Mouse (Mus musculus): ENCODE data around the gene Tmprss9. TPM values are rescaled to one million over a fixed set of nuclear protein-coding genes. Genes with fewer than 3 reads are reported as not detected.
A peak's percentile ranks its signal among the peaks of the same experiment; 100 is the strongest.

Gene Tmprss9
- total and polyA plus RNA-seq, 3 experiments, result 0.15 to 0.25 TPM; not detected in 1

- Histone ChIP-seq H3K4me3 (ENCODE audit: control insufficient read depth in 1 of 2, insufficient read depth in 1 of 2, low read depth in 2 of 2, low read length in 2 of 2) (no peak overlapping the region), H3K36me3 (ENCODE audit: control insufficient read depth in 1 of 2, insufficient read depth in 2 of 2, low read length in 2 of 2) (peaks cover 0 to 2% of the 10 kb centered on the region in 2 experiments; a peak in 2 of 4 replicates), H3K79me2 (ENCODE audit: control insufficient read depth, insufficient read depth, low read length, poor library complexity) (peaks cover 6% of the 10 kb centered on the region), H3K27me3 (ENCODE audit: control insufficient read depth in 1 of 2, insufficient read depth in 2 of 2, low read length in 2 of 2) (no peaks in the 10 kb centered on the region), H3K4me1 (ENCODE audit: control insufficient read depth in 1 of 2, insufficient read depth in 2 of 2, low read length in 2 of 2) (peaks cover 0 to 6% of the 10 kb centered on the region in 2 experiments; a peak in 1 of 4 replicates), H3K9me3 (replicated peaks; ENCODE audit: insufficient read depth, low read length) (no peaks in the 10 kb centered on the region), H3K9ac (ENCODE audit: control insufficient read depth, low read depth, low read length, poor library complexity, severe bottlenecking) (no peak overlapping the region), H3K27ac (ENCODE audit: control insufficient read depth, low read depth, low read length) (no peak overlapping the region)
- no peak for DNase-seq (ENCODE audit: low read depth, low spot score)
- TF ChIP-seq POLR2AphosphoS2 (IDR thresholded peaks at IDR 0.05; ENCODE audit: low read length) (no peak), ZNF384 (IDR thresholded peaks at IDR 0.05; ENCODE audit: low read depth, low read length) (peak; percentile 71)
Observed at GRCm38 (mm10) chr10:80913364-80914011, 41.8 kb downstream of the Tmprss9 start.

DNA sequence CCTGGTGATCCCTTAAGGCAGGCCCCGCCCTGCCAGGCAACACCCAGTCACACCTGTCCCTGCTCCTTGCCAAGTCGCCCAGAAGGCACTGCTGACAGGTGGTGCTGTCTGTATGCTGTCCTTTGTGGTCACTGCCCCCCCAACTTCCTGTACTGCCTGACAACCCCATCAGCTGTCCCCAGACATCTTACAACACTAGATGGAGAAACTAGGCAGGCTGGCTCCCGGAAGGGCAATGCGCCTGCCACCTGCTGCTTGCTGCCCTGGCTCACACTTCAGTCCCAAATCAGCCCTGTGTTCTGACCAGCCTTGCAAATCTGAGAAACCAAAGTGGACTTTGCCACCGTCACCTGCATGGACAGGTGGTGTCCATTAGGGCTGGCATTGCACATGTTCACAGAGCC, 42.6 kb downstream of the Tmprss9 start:
- Histone ChIP-seq H3K9ac (ENCODE audit: control insufficient read depth, low read depth, low read length, poor library complexity, severe bottlenecking) (no peak overlapping the region), H3K4me3 (ENCODE audit: control insufficient read depth in 1 of 2, insufficient read depth in 1 of 2, low read depth in 2 of 2, low read length in 2 of 2) (no peak overlapping the region), H3K4me1 (ENCODE audit: control insufficient read depth in 1 of 2, insufficient read depth in 2 of 2, low read length in 2 of 2) (peaks cover 0 to 8% of the 10 kb centered on the region in 2 experiments; a peak in 1 of 4 replicates), H3K79me2 (ENCODE audit: control insufficient read depth, insufficient read depth, low read length, poor library complexity) (peaks cover 6% of the 10 kb centered on the region), H3K9me3 (replicated peaks; ENCODE audit: insufficient read depth, low read length) (no peaks in the 10 kb centered on the region), H3K27ac (ENCODE audit: control insufficient read depth, low read depth, low read length) (no peak overlapping the region), H3K36me3 (ENCODE audit: control insufficient read depth in 1 of 2, insufficient read depth in 2 of 2, low read length in 2 of 2) (peaks cover 0 to 2% of the 10 kb centered on the region in 2 experiments; a peak in 2 of 4 replicates), H3K27me3 (ENCODE audit: control insufficient read depth in 1 of 2, insufficient read depth in 2 of 2, low read length in 2 of 2) (no peaks in the 10 kb centered on the region)
- DNase-seq (ENCODE audit: low read depth, low spot score), result no peak
- TF ChIP-seq E2F4 (IDR thresholded peaks at IDR 0.05; ENCODE audit: borderline replicate concordance, low read depth, low read length) (no peak), ZC3H11A (IDR thresholded peaks at IDR 0.05; ENCODE audit: low read depth, low read length) (no peak), EP300 (IDR thresholded peaks at IDR 0.05; ENCODE audit: low read depth in 1 of 2, low read length in 2 of 2) (no peak), TAL1 (IDR thresholded peaks at IDR 0.05; ENCODE audit: low read length) (no peak), MAFK (IDR thresholded peaks at IDR 0.05; ENCODE audit: borderline replicate concordance, low read depth, low read length) (no peak), GATA1 (IDR thresholded peaks at IDR 0.05; ENCODE audit: low read depth, low read length) (no peak), POLR2AphosphoS2 (IDR thresholded peaks at IDR 0.05; ENCODE audit: low read length) (no peak), MYC (IDR thresholded peaks at IDR 0.05; ENCODE audit: low read depth, low read length) (no peak), ZMIZ1 (IDR thresholded peaks at IDR 0.05; ENCODE audit: low read depth, low read length) (no peak), RCOR1 (IDR thresholded peaks at IDR 0.05; ENCODE audit: low read depth, low read length) (no peak), JUND (IDR thresholded peaks at IDR 0.05; ENCODE audit: low read depth, low read length) (no peak), BHLHE40 (IDR thresholded peaks at IDR 0.05; ENCODE audit: borderline replicate concordance, low read depth, low read length) (no peak), ZNF384 (IDR thresholded peaks at IDR 0.05; ENCODE audit: low read depth, low read length) (no peak), TCF12 (IDR thresholded peaks at IDR 0.05; ENCODE audit: low read depth, low read length) (no peak), UBTF (IDR thresholded peaks at IDR 0.05; ENCODE audit: borderline replicate concordance, insufficient read depth, low read depth, low read length) (no peak), ZKSCAN1 (IDR thresholded peaks at IDR 0.05; ENCODE audit: low read depth, low read length) (no peak)
